Mouse (Mus musculus): ENCODE data around the gene Cyth2. TPM values are rescaled to one million over a fixed set of nuclear protein-coding genes. Genes with fewer than 3 reads are reported as not detected.

Cyth2 gene
- polyA plus RNA-seq, 1 experiment from 2014 or later: 85.0 TPM

Other genes with a start within 250 kb of the Cyth2 start
- gene Bcat2, start 244.4 kb downstream of the Cyth2 start, polyA plus RNA-seq (2015; fragmentation: Nextera tagmentation; extraction: Ambion mirVana): 78.8 and 87.1 TPM in 2 replicates
- gene Fgf21, start 199.1 kb downstream of the Cyth2 start, polyA plus RNA-seq (2015; fragmentation: Nextera tagmentation; extraction: Ambion mirVana): 0.18 and 0.41 TPM in 2 replicates
- gene Fut1, start 197.3 kb downstream of the Cyth2 start, polyA plus RNA-seq (2015; fragmentation: Nextera tagmentation; extraction: Ambion mirVana): 0.76 and 0.84 TPM in 2 replicates
- gene Izumo1, start 192.8 kb downstream of the Cyth2 start, polyA plus RNA-seq (2015; fragmentation: Nextera tagmentation; extraction: Ambion mirVana): 0.19 and 0.31 TPM in 2 replicates
- 11.0 and 11.6 TPM in 2 replicates for gene Rasip1, start 187.1 kb downstream of the Cyth2 start, polyA plus RNA-seq (2015; fragmentation: Nextera tagmentation; extraction: Ambion mirVana)
- gene Mamstr, start 174.6 kb downstream of the Cyth2 start, polyA plus RNA-seq (2015; fragmentation: Nextera tagmentation; extraction: Ambion mirVana): 7.4 and 9.5 TPM in 2 replicates
- gene Fut2, start 148.2 kb downstream of the Cyth2 start, polyA plus RNA-seq (2015; fragmentation: Nextera tagmentation; extraction: Ambion mirVana): 5.2 and 6.7 TPM in 2 replicates
- 0.70 and 1.0 TPM in 2 replicates for gene Ntn5, start 130.6 kb downstream of the Cyth2 start, polyA plus RNA-seq (2015; fragmentation: Nextera tagmentation; extraction: Ambion mirVana)
- gene Sec1, start 120.2 kb downstream of the Cyth2 start, polyA plus RNA-seq (2015; fragmentation: Nextera tagmentation; extraction: Ambion mirVana): 3.6 and 4.5 TPM in 2 replicates
- 9.6 and 10.1 TPM in 2 replicates for gene Car11, start 114.7 kb downstream of the Cyth2 start, polyA plus RNA-seq (2015; fragmentation: Nextera tagmentation; extraction: Ambion mirVana)
- gene Dbp, start 109.5 kb downstream of the Cyth2 start, polyA plus RNA-seq (2015; fragmentation: Nextera tagmentation; extraction: Ambion mirVana): 2.8 and 4.4 TPM in 2 replicates
- gene Rpl18, start 99.1 kb downstream of the Cyth2 start, polyA plus RNA-seq (2015; fragmentation: Nextera tagmentation; extraction: Ambion mirVana): 954 and 1,069 TPM in 2 replicates
- gene Sphk2, start 96.6 kb downstream of the Cyth2 start, polyA plus RNA-seq (2015; fragmentation: Nextera tagmentation; extraction: Ambion mirVana): 35.4 and 36.7 TPM in 2 replicates
- gene Fam83e, start 93.4 kb downstream of the Cyth2 start, polyA plus RNA-seq (2015; fragmentation: Nextera tagmentation; extraction: Ambion mirVana): 12.8 and 13.3 TPM in 2 replicates
- gene Spaca4, start 88.8 kb downstream of the Cyth2 start, polyA plus RNA-seq (2015; fragmentation: Nextera tagmentation; extraction: Ambion mirVana): 0.45 TPM in 1 of 2 replicates, not detected in the other
- gene Lmtk3, start 30.8 kb downstream of the Cyth2 start, polyA plus RNA-seq (2015; fragmentation: Nextera tagmentation; extraction: Ambion mirVana): 1.1 and 1.9 TPM in 2 replicates
- 6.7 and 14.4 TPM in 2 replicates for gene Sult2b1, start 29.9 kb downstream of the Cyth2 start, polyA plus RNA-seq (2015; fragmentation: Nextera tagmentation; extraction: Ambion mirVana)
- 1.0 and 1.4 TPM in 2 replicates for gene Kcnj14, start 10.2 kb upstream of the Cyth2 start, polyA plus RNA-seq (2015; fragmentation: Nextera tagmentation; extraction: Ambion mirVana)
- 57.0 and 64.3 TPM in 2 replicates for gene Grwd1, start 16.4 kb upstream of the Cyth2 start, polyA plus RNA-seq (2015; fragmentation: Nextera tagmentation; extraction: Ambion mirVana)
- 72.0 and 79.7 TPM in 2 replicates for gene Kdelr1, start 58.2 kb upstream of the Cyth2 start, polyA plus RNA-seq (2015; fragmentation: Nextera tagmentation; extraction: Ambion mirVana)
- 0.64 and 0.67 TPM in 2 replicates for gene Grin2d, start 63.8 kb upstream of the Cyth2 start, polyA plus RNA-seq (2015; fragmentation: Nextera tagmentation; extraction: Ambion mirVana)
- gene Syngr4, start 82.1 kb upstream of the Cyth2 start, polyA plus RNA-seq (2015; fragmentation: Nextera tagmentation; extraction: Ambion mirVana): 0.80 and 1.1 TPM in 2 replicates
- 5.8 and 6.8 TPM in 2 replicates for gene Tmem143, start 82.4 kb upstream of the Cyth2 start, polyA plus RNA-seq (2015; fragmentation: Nextera tagmentation; extraction: Ambion mirVana)
- 195 and 238 TPM in 2 replicates for gene Emp3, start 106.8 kb upstream of the Cyth2 start, polyA plus RNA-seq (2015; fragmentation: Nextera tagmentation; extraction: Ambion mirVana)
- gene Ccdc114, start 109.5 kb upstream of the Cyth2 start, polyA plus RNA-seq (2015; fragmentation: Nextera tagmentation; extraction: Ambion mirVana): 3.6 and 4.5 TPM in 2 replicates
- 1.3 and 2.0 TPM in 2 replicates for gene Abcc6, start 215.7 kb upstream of the Cyth2 start, polyA plus RNA-seq (2015; fragmentation: Nextera tagmentation; extraction: Ambion mirVana)
- gene Nomo1, start 219.1 kb upstream of the Cyth2 start, polyA plus RNA-seq (2015; fragmentation: Nextera tagmentation; extraction: Ambion mirVana): 44.7 and 54.1 TPM in 2 replicates

All from stomach, embryonic 15.5 days (tissue).